Mouse (Mus musculus): ENCODE data around the gene Mrtfa. TPM values are rescaled to one million over a fixed set of nuclear protein-coding genes. Genes with fewer than 3 reads are reported as not detected.
"Not testable (repeated sequence)": the region's sequence is repeated elsewhere in the genome, so short reads cannot be mapped to it uniquely, and the experiment has no call there.

The Mrtfa gene
- polyA plus RNA-seq, 1 experiment from 2014 or later, result 15.5 TPM

GRCm38 (mm10) chr15:81229791-81230190, 39.2 kb upstream of the Mrtfa start:
- Histone ChIP-seq H3K27me3 (ENCODE audit: control insufficient read depth, insufficient read depth, low read length) (no peaks in the 10 kb centered on the region), H3K27ac (replicated peaks; ENCODE audit: low read depth, low read length) (no peak overlapping the region), H3K36me3 (replicated peaks; ENCODE audit: control insufficient read depth, insufficient read depth, low read depth, low read length) (no peaks in the 10 kb centered on the region), H3K9ac (replicated peaks; ENCODE audit: low read length) (no peak overlapping the region), H3K4me1 (ENCODE audit: control insufficient read depth, insufficient read depth, low read length) (no peaks in the 10 kb centered on the region), H3K4me2 (ENCODE audit: low read depth, low read length) (no peak overlapping the region), H3K9me3 (replicated peaks; ENCODE audit: control insufficient read depth, low read length) (no peaks in the 10 kb centered on the region), H3K4me3 (ENCODE audit: low read depth, low read length) (no peak overlapping the region)
- no peak for ATAC-seq (replicated peaks; ENCODE audit: insufficient number of reproducible peaks, low FRiP score, low TSS enrichment, low read depth)
- no peak for DNase-seq (ENCODE audit: low spot score)
- 82% methylated on average over 3 of the region's 3 CpGs for WGBS

GRCm38 (mm10) chr15:81228258-81228657, 37.7 kb upstream of the Mrtfa start:
- no peak overlapping the region for H3K27ac ChIP-seq (replicated peaks; ENCODE audit: low read depth, low read length)
- no peak for DNase-seq (ENCODE audit: low spot score)
- no peaks in the 10 kb centered on the region for H3K27me3 ChIP-seq (ENCODE audit: control insufficient read depth, insufficient read depth, low read length)
- H3K36me3 ChIP-seq (replicated peaks; ENCODE audit: control insufficient read depth, insufficient read depth, low read depth, low read length), result no peaks in the 10 kb centered on the region
- no peaks in the 10 kb centered on the region for H3K9me3 ChIP-seq (replicated peaks; ENCODE audit: control insufficient read depth, low read length)
- no peak overlapping the region for H3K4me3 ChIP-seq (ENCODE audit: low read depth, low read length)
- H3K4me1 ChIP-seq (ENCODE audit: control insufficient read depth, insufficient read depth, low read length), result no peaks in the 10 kb centered on the region
- 94% methylated on average over 3 of the region's 3 CpGs for WGBS
- ATAC-seq (replicated peaks; ENCODE audit: insufficient number of reproducible peaks, low FRiP score, low TSS enrichment, low read depth), result no peak
- H3K9ac ChIP-seq (replicated peaks; ENCODE audit: low read length), result no peak overlapping the region
- no peak overlapping the region for H3K4me2 ChIP-seq (ENCODE audit: low read depth, low read length)

GRCm38 (mm10) chr15:81227275-81227674, 36.7 kb upstream of the Mrtfa start:
- 87% methylated on average over 3 of the region's 3 CpGs for WGBS
- no peak overlapping the region for H3K4me2 ChIP-seq (ENCODE audit: low read depth, low read length)
- DNase-seq (ENCODE audit: low spot score) (no peak), ATAC-seq (replicated peaks; ENCODE audit: insufficient number of reproducible peaks, low FRiP score, low TSS enrichment, low read depth) (no peak)
- no peak overlapping the region for H3K9ac ChIP-seq (replicated peaks; ENCODE audit: low read length)
- H3K4me1 ChIP-seq (ENCODE audit: control insufficient read depth, insufficient read depth, low read length), result no peaks in the 10 kb centered on the region
- no peak overlapping the region for H3K27ac ChIP-seq (replicated peaks; ENCODE audit: low read depth, low read length)
- H3K36me3 ChIP-seq (replicated peaks; ENCODE audit: control insufficient read depth, insufficient read depth, low read depth, low read length), result no peaks in the 10 kb centered on the region
- H3K9me3 ChIP-seq (replicated peaks; ENCODE audit: control insufficient read depth, low read length), result no peaks in the 10 kb centered on the region
- no peaks in the 10 kb centered on the region for H3K27me3 ChIP-seq (ENCODE audit: control insufficient read depth, insufficient read depth, low read length)
- no peak overlapping the region for H3K4me3 ChIP-seq (ENCODE audit: low read depth, low read length)

GRCm38 (mm10) chr15:81226796-81227195, 36.2 kb upstream of the Mrtfa start:
- Histone ChIP-seq H3K27me3 (ENCODE audit: control insufficient read depth, insufficient read depth, low read length) (no peaks in the 10 kb centered on the region), H3K9me3 (replicated peaks; ENCODE audit: control insufficient read depth, low read length) (no peaks in the 10 kb centered on the region), H3K36me3 (replicated peaks; ENCODE audit: control insufficient read depth, insufficient read depth, low read depth, low read length) (no peaks in the 10 kb centered on the region), H3K9ac (replicated peaks; ENCODE audit: low read length) (no peak overlapping the region), H3K4me2 (ENCODE audit: low read depth, low read length) (no peak overlapping the region), H3K4me3 (ENCODE audit: low read depth, low read length) (no peak overlapping the region), H3K27ac (replicated peaks; ENCODE audit: low read depth, low read length) (no peak overlapping the region), H3K4me1 (ENCODE audit: control insufficient read depth, insufficient read depth, low read length) (no peaks in the 10 kb centered on the region)
- ATAC-seq (replicated peaks; ENCODE audit: insufficient number of reproducible peaks, low FRiP score, low TSS enrichment, low read depth), result no peak
- 53% methylated on average over 4 of the region's 4 CpGs for WGBS
- no peak for DNase-seq (ENCODE audit: low spot score)

GRCm38 (mm10) chr15:81225732-81226131, 35.2 kb upstream of the Mrtfa start:
- no peak overlapping the region for H3K4me2 ChIP-seq (ENCODE audit: low read depth, low read length)
- H3K27me3 ChIP-seq (ENCODE audit: control insufficient read depth, insufficient read depth, low read length), result no peaks in the 10 kb centered on the region
- no peaks in the 10 kb centered on the region for H3K9me3 ChIP-seq (replicated peaks; ENCODE audit: control insufficient read depth, low read length)
- no peak overlapping the region for H3K4me3 ChIP-seq (ENCODE audit: low read depth, low read length)
- no peaks in the 10 kb centered on the region for H3K36me3 ChIP-seq (replicated peaks; ENCODE audit: control insufficient read depth, insufficient read depth, low read depth, low read length)
- no peak for DNase-seq (ENCODE audit: low spot score)
- WGBS, result 70% methylated on average over 6 of the region's 6 CpGs
- no peaks in the 10 kb centered on the region for H3K4me1 ChIP-seq (ENCODE audit: control insufficient read depth, insufficient read depth, low read length)
- no peak overlapping the region for H3K27ac ChIP-seq (replicated peaks; ENCODE audit: low read depth, low read length)
- ATAC-seq (replicated peaks; ENCODE audit: insufficient number of reproducible peaks, low FRiP score, low TSS enrichment, low read depth), result no peak
- no peak overlapping the region for H3K9ac ChIP-seq (replicated peaks; ENCODE audit: low read length)

- no peaks in the 10 kb centered on the region for H3K4me1 ChIP-seq (ENCODE audit: control insufficient read depth, insufficient read depth, low read length)
- no peaks in the 10 kb centered on the region for H3K27me3 ChIP-seq (ENCODE audit: control insufficient read depth, insufficient read depth, low read length)
- H3K4me3 ChIP-seq (ENCODE audit: low read depth, low read length), result no peak overlapping the region
- WGBS, result 89% methylated on average over 10 of the region's 10 CpGs
- DNase-seq (ENCODE audit: low spot score) (no peak), ATAC-seq (replicated peaks; ENCODE audit: insufficient number of reproducible peaks, low FRiP score, low TSS enrichment, low read depth) (no peak)
- H3K4me2 ChIP-seq (ENCODE audit: low read depth, low read length), result no peak overlapping the region
- no peak overlapping the region for H3K27ac ChIP-seq (replicated peaks; ENCODE audit: low read depth, low read length)
- H3K9ac ChIP-seq (replicated peaks; ENCODE audit: low read length), result no peak overlapping the region
- H3K9me3 ChIP-seq (replicated peaks; ENCODE audit: control insufficient read depth, low read length), result no peaks in the 10 kb centered on the region
- no peaks in the 10 kb centered on the region for H3K36me3 ChIP-seq (replicated peaks; ENCODE audit: control insufficient read depth, insufficient read depth, low read depth, low read length)
Measured at GRCm38 (mm10) chr15:81225016-81225415, 34.5 kb upstream of the Mrtfa start.

GRCm38 (mm10) chr15:81221446-81221845, 30.9 kb upstream of the Mrtfa start:
- Histone ChIP-seq H3K4me3 (ENCODE audit: low read depth, low read length) (no peak overlapping the region), H3K4me2 (ENCODE audit: low read depth, low read length) (no peak overlapping the region), H3K27me3 (ENCODE audit: control insufficient read depth, insufficient read depth, low read length) (no peaks in the 10 kb centered on the region), H3K9ac (replicated peaks; ENCODE audit: low read length) (no peak overlapping the region), H3K4me1 (ENCODE audit: control insufficient read depth, insufficient read depth, low read length) (no peaks in the 10 kb centered on the region), H3K36me3 (replicated peaks; ENCODE audit: control insufficient read depth, insufficient read depth, low read depth, low read length) (no peaks in the 10 kb centered on the region), H3K9me3 (replicated peaks; ENCODE audit: control insufficient read depth, low read length) (no peaks in the 10 kb centered on the region), H3K27ac (replicated peaks; ENCODE audit: low read depth, low read length) (no peak overlapping the region)
- DNase-seq (ENCODE audit: low spot score) (no peak), ATAC-seq (replicated peaks; ENCODE audit: insufficient number of reproducible peaks, low FRiP score, low TSS enrichment, low read depth) (no peak)
- 75% methylated on average over 6 of the region's 6 CpGs for WGBS

GRCm38 (mm10) chr15:81220051-81220450, 29.5 kb upstream of the Mrtfa start:
- not testable (repeated sequence) for DNase-seq (ENCODE audit: low spot score); H3K27me3 ChIP-seq (ENCODE audit: control insufficient read depth, insufficient read depth, low read length); H3K27ac ChIP-seq (replicated peaks; ENCODE audit: low read depth, low read length); H3K36me3 ChIP-seq (replicated peaks; ENCODE audit: control insufficient read depth, insufficient read depth, low read depth, low read length); H3K4me1 ChIP-seq (ENCODE audit: control insufficient read depth, insufficient read depth, low read length); ATAC-seq (replicated peaks; ENCODE audit: insufficient number of reproducible peaks, low FRiP score, low TSS enrichment, low read depth); H3K4me3 ChIP-seq (ENCODE audit: low read depth, low read length); H3K9ac ChIP-seq (replicated peaks; ENCODE audit: low read length); H3K9me3 ChIP-seq (replicated peaks; ENCODE audit: control insufficient read depth, low read length); H3K4me2 ChIP-seq (ENCODE audit: low read depth, low read length)
- 72% methylated on average over 8 of the region's 8 CpGs for WGBS
